Mouse (Mus musculus) adrenal gland (tissue): ENCODE measurements at regions not wholly inside any gene's neighbourhood (a gene's known extent, or its start where the extent isn't known, plus 50 kb on each side); places are given as distances from the start of the nearest gene placed in this dataset.

Experiments
- intact Hi-C: fragments of 180-260 bp; cut with DNase I; formaldehyde crosslinking; loops from one replicate; pipeline ENCODE4 v1.15.1; 2025

DNA sequence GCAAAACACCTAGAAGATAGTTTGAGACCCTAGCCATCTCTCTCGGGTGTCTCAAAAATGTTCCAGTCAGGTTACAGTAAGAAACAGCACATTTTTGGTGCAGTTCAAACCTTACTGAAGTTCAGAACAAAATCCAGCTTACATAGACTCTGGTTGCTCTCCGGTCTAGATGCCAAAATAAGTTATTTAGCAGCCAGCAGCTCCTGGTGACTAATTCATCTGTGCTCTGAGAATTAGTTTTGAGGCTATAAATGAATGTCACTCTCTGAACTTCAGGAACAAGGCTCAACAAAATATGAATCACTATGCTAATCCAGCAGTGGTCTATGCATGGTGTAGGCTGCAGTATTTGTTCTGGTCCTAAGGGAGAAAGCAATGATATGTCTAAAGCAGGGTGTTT is 238.6 kb downstream of the Rnf152 start:
- intact Hi-C loops = no loop called here

DNA sequence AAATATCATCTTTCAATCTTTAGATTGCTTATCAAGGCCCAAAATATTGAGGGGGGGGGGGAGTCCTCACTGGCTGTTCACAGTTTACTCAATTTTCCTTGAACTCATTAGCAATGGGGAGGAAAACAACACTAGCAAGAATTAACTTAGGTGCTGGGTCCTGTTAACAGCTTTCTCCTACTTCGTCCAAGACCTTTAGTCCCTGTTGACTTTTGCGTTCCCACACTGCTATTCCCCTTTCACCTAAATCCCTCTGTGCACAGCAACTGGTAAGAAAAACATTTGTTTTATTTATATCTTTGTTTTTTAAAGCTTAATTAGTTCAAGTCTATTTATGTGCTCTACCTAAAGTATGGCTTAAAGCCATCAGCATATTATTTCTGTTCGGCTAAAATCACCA is 240.3 kb downstream of the Rnf152 start:
- intact Hi-C loops = no loop called here

DNA sequence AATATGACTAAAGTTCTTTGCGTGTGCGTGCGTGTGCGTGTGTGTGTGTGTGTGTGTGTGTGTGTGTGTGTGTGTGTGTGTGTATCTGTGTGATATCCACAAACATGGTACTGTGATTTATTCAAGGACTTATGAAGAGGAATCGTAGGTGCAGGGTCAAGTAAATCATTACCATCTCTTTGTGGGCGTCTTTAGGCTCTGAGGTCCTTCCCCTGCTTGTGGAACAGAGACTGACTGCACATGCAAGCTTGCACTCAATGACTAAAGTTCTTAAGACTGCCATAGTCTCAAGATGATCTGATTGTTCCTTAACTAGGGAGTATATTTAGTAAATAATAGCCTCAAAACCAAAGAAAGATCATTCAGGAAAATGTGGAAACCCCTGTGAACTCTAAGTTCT is 241.1 kb downstream of the Rnf152 start:
- intact Hi-C loops = no loop called here

DNA sequence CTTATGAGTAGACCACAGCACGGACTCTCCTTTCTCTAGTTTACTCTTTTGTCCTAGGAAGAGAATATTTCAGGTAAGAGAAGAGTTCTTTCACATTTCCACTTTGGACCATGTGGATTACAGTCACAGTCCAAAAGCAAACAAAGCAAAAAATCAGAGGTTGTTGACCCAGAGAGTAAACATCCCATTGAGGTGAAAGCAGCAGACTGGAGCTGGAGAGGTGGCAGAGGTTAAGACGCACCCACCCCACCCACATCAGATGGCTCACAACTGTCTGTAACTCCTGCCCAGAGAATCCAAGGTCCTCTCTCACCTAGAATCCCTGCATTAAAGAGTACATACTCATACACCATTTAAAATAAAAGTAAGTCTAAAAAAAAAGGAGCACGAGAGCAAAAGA is 241.7 kb downstream of the Rnf152 start:
- intact Hi-C loops = no loop called here

DNA sequence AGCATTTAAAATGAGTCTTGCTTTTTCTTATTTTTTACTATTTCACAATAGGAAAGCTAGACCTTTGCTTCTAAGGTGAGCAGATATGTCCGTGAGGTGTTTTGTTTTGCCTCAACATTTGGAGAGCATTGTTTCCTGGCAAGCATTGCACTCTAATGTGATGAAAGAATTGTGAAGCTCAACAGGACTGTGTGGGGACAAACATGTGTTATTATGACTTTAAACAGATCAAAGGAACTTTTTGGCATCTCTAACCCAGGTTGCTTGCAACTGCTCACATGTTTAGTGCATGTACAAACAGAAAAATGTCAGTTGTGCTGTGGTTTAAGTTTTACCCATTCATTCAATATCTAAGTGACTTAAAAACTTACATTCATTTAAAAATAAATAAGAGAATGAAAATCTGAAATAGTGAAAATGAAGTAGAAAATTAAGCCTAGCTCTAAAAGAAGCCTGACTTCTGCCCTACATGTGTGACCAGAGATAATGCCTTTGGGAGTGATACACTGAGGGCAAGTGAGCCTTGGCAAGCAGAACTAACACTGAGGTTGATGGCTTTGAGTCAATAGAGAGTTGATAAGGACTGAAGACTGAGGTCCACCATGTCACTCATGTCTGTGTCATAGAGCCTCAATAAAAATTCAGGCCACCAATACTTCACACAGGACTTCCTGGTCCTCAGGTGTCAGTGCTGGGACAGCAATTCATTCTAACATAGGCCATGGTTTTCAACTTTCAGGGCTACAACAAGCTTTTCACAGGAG is 243.6 kb downstream of the Rnf152 start:
- intact Hi-C loops = no loop called here

DNA sequence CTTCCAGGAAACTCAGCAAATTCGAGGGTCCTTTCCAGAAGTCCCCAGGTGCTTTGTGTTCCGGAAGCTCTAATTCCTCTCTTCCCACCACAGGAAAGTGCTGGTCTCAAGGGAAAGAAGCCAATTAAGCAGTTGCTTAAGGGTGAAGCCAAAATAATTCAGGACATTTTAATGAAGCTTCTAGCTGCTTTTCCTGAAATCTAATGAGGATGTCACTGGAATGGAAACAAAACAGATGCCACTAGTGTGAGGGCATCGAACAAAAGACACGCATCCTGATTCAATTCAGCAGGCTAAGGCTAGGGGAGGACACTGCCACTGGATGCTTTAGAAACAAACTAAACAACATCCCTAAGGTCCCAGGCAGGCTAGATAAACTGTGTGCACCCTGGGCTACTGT is 245.3 kb downstream of the Rnf152 start:
- intact Hi-C loops = no loop called here

DNA sequence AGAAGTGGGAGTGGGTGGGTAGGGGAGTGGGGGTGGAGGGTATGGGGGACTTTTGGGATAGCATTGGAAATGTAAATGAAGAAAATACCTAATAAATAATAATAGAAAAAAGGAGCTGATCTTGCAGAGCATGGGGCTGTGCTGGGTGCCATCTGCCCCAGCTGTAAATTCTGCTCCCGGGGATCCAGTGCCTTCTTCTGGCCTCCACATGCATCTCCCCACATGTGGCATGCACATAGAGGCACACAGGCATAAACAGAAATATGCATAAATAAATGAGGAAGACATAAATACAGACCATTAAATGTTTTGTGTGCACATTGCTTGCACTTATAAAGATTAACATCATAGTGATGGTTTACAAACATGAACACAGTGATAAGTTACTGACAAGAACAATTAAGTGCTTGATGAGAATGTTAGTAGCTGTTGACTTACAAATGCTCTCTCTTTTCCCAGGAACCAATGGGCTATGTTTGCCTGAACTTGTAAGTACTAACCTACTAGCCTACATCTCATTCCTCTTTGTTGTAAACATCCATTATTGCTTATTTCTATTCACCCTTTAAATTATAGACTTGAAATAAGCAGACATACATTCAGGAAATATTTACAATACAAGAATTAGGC is 245.8 kb downstream of the Rnf152 start:
- intact Hi-C loops = no loop called here

DNA sequence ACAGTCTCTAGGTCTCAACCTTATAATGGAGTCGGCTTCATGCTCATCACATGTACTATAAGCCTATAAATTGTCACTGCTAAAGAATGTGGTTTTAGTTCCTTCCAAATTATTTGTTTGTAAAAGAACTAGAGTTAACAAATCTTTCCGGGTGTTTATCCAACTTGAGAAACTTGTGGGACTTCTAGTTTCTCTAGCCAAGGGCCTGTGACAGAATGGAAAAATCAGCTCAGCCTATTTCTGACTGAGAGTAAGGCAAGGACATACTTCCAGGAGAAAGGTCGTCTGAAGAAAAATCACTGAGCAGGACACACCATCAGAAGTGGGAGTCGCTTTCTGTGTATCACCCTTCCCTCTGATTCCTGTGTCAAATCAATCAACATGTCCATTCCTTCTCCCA is 248.7 kb downstream of the Rnf152 start:
- intact Hi-C loops = no loop called here

DNA sequence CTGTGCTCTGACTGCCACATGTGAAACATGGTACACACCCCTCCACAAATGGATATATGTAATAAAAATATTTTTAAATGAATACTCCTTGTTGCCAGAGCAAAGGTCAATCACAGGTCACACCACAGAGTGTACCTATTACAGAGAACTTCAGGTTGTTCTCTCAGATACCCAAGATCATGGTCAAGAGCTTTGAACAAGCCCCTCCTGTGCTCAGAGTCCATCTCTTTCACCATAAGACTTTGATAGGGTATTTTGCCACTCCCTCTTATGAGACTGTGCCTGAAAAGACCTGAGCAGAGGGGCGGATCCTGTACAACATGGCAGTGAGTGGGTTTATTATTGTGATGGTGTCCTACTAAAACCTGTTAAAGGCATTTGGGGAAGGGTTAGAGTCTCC is 249.3 kb downstream of the Rnf152 start:
- intact Hi-C loops = no loop called here

DNA sequence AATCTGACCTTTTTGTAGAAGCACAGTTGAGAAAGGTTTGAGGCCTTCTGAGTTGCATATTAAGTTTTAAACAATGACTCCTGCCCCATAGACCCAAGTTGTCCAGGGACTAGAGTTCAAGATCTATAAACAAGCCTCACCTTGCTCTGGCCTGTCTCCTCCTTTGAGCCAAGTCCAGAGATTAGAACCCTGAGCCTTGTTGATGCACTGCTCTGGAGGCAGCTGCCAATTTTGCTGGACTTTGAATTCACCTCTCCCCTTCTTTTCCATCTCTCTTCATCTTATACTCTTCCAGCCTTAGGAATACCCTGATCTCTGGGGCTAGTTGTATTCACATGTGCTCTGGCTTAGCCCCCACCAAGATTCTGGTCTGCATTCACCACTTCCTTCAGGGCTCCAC is 251.3 kb downstream of the Rnf152 start:
- intact Hi-C loops = no loop called here

DNA sequence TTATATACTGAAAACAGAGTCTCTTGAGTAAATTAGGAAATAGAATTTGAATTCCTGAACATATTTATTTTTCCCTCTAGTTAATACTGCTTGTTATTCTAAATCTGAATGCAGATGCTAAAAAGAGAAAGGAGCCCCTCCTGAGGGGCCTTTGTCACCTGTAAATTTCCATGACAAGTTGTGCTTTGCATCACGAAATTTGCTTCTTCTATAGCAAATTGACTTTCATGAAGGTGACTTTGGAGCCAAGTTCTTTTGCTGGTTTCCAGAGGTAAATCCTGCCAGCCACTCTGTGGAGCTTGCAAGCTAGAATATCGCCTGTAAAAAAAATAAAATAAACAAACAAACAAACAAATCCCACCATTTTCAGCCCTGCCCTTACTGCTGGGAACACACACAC is 261.4 kb downstream of the Rnf152 start:
- intact Hi-C loops = no loop called here

DNA sequence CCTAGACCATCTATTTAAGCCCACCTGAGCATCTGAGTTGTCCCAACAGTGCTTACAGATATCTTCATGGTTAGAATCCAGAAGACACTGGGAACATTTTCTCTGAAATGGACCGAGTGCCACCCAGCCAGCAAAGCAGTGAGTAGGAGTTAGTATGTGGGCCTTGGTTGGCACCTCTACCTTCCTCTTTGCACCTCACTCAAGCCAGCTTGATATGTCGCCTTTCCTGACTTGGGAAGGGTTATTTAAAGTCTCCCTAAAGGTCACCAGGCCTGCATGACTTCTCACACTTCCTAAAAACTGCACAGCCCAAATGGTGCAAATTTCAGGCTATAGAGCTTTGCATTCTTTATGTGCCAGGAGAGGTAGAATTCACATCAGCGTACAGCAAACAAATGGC is 262.0 kb downstream of the Rnf152 start:
- intact Hi-C loops = loop anchor here (5.0 kb wide), 1 partner anchor 543 kb away; no protein-coding TSS in a partner anchor

DNA sequence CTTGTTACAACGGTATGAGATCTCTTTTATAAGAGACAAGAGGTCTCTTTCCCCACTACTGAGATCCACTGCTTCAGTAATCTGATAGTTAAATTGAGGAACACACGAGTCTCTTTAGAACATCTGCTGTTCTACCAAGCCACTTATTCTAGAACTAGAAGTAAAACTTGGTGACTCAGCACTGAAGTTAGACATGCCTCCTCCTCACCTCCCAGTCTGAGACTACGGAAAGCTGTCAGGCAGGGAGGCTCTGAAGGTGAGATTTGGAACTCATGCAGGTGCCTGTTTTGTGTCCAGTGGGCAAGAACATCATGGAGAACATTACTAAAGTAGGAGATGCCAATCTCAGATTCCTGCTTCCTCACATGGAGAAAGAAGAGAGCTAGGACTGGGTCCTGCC is 262.6 kb downstream of the Rnf152 start:
- intact Hi-C loops = loop anchor here (2.0 to 5.0 kb wide), 2 partner anchors 261 to 543 kb away; no protein-coding TSS in a partner anchor

DNA sequence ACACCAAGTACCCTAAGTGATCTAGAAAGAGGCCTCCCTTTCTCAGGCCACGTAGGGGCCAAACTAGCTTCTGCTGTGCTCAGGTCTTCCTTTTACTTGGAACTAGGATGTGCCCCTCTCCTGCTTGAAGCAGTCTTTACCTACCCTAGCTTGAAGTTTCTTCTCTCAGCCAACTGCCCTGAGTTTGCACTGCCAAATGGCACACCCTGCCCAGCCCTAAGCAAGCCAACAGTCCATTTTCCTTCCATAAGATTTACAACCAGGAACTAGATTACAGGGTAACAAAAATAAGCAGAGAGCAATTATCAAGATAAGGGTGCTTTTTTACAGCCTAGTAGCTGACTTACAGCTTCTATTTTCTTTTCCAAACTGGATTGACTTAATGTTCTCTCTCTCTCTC is 263.5 kb downstream of the Rnf152 start:
- intact Hi-C loops = loop anchor here (2.0 to 5.0 kb wide), 2 partner anchors 262 to 544 kb away; no protein-coding TSS in a partner anchor

DNA sequence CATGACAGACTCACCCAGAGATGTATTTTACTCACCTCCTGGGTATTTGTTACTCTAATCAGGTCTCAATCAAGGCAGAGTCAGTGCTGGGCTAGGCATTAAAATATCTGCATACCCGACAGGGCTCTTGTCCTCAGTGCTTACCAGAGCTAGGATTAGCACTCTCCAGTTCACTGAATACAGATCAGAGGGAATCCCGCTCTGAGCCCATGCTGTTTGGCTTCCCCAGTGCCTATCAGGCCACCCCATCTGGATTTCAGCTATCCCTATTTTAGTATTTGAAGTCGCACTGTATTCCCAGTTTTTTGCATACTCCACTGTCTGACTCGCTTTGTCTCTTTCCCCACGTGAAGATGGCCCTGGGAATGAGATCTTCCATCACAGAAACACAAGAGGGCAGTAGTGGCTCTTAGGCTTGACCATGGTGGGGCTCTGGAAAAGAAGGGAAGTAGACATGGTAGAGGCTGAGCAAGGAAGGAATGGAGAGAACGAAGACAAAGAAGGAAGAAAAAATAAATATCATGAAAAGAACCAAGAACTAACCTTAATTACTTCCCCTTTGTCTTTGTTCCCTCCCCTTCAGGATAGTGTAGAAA is 264.1 kb downstream of the Rnf152 start:
- intact Hi-C loops = loop anchor here (2.0 to 5.0 kb wide), 2 partner anchors 262 to 545 kb away; no protein-coding TSS in a partner anchor

DNA sequence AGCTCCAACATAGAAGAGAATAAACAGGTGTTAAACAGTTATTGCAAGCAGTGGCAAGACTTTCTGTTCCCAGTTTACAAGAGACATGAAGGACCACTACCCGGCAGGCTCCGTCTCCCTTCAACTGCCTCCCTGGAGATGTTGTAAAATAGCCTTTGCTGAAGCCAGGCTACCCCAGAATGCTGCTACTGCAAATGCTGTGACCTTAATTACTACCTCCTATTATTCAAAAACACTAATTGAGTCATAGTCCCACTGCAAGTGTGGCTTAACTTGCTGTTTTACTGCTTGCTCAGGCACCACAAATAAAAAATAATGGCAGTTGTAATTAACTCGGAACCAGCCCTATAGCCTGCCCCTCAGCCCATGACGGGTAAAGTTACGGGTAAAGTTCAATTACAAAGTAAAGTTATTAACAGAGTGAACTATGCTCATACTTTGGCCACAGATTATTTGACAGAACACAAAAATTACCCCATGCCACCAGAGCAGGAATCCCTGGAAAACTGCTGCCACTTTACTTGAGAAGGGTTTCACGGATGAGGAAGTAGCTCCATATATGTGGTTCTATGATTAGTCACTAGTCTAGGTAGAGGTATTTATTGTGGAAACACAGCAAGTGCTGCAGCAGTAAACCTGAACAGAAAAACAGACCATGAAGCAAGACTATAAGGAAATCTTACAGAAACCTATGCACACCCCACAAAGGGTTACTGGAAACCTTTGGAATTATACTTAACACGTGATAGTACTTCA is 267.6 kb downstream of the Rnf152 start:
- intact Hi-C loops = no loop called here

DNA sequence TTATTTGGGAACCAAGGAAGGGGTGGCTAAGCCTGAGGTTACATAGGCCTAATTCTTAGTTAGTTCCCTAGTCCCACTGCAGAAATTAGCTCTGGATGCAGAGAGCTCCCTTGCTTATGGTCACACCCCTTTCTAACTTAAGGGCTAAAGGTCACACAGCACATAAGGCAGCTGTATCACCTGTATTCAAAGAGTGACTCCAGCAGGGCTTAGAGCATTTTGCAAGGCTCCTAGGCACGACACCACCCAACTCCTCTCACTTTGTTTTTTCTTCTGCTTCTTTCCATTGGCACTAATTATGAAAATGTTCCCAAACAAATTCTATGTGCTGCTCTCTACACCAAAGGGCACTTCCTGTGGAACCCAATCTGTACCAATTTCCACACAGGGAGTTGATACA is 268.9 kb downstream of the Rnf152 start:
- intact Hi-C loops = no loop called here

DNA sequence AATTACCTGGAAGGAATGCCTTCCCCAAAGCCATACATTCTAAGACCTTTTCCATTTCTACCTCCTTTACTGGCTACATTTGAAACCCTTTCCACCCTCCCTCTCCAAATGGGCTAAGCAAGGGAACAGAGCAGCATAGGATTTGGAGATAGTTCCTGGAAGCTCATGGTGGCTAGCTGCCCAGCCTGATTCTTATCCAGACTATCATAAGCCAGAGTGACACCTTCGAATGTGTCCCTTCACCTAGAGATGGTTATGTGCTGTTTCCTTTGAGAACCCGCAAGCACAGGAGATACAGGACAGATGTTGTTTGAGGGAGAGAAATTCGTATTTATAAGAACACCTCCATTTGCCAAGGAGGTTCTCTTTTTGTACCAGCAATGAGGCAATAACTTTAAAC is 272.0 kb downstream of the Rnf152 start:
- intact Hi-C loops = no loop called here

DNA sequence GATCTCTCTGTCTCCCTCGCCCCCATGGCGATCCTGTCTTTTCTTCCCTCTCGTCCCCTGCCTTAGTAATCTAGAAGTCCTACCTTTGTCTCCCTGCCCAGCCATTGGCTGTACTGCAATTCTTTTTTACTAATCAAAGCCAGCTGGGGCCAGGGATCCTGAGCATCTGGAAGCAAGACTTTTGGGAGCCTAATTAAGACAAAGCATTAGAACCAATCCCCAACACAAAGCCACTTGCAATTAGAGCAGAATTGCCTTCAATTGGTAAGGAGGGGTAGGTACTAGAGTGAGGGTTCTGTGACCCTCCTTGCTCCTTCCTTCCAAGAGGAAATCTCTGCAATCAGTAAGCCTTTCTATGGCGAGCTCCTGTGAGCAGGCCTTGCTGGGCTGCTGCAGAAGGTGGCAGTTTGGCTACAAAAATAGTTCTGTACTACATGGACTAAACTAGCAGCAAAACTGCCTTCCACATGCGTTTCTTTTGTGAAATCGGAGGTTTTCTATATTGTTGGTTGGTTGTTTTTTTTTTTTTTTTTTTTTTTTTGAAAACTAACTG is 272.9 kb downstream of the Rnf152 start:
- intact Hi-C loops = no loop called here

DNA sequence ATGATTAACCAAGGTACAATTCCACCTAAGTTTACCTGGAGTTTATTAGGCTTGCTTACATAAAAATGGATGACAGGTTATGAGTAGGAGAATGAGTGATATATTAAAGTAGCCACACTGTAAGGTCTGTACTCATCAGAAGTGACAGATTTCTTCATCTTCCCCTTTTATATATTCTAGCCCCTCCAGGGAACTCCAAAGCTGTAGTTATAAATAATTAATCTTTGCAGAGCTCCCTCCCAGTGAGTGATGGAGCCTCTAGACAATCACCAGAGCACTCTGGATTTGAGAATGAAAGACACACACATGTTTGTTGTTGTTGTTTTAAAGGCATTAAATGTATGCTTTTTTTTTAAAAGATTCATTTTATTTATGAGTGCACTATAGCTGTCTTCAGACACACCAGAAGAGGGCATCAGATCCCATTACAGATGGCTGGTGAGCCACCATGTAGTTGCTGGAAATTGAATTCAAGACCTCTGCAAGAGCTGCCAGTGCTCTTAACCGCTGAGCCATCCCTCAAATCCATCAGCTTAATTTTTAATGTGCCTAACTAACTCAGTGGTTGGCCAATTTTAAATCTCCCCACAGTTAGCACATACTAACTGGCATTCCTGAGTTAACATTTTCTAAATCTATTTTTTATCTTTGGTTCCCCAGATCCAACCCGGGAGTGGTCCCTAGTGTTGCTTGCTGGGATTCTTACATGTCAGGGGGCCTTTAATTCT is 273.5 kb downstream of the Rnf152 start:
- intact Hi-C loops = no loop called here

DNA sequence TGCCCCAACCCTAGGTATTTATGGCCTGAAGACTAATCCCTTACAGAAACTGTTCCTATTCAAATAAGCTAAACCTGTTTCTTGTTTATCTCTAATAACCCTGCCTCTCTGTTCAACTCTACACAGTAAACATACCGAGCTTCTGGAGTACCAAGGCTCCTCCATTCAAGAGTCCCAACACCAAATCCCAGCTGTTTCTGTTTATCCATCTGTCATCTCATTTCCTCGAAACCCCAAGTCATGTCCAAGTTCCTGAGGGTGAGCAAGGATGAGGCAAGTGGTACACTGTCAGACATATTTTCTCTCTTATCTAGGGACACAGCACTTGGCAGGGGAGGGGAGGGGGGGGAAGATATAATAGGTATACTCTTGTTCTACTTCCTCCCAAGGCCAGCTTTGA is 274.6 kb downstream of the Rnf152 start:
- intact Hi-C loops = no loop called here
